Mouse (Mus musculus) gastrocnemius, postnatal 25 days (tissue): ENCODE data around the gene Reck. TPM values are rescaled to one million over a fixed set of nuclear protein-coding genes. Genes with fewer than 3 reads are reported as not detected.

Source experiments
- DNase-seq: peaks from one replicate; pipeline ENCODE4 v3.0.0; 2022
- total RNA-seq, 2 experiments: library from RNA; stranded (reverse); gene quantifications; 1 replicate in 1 of 2; 2 replicates in 1 of 2; pipeline ENCODE4 v1.2.3; 2021

Gene Reck
- total RNA-seq, 2 experiments from 2014 or later, result 2.5 to 4.4 TPM

GRCm38 (mm10) chr4:43903690-43904089, 28.4 kb downstream of the Reck start:
- no peak for DNase-seq

DNA sequence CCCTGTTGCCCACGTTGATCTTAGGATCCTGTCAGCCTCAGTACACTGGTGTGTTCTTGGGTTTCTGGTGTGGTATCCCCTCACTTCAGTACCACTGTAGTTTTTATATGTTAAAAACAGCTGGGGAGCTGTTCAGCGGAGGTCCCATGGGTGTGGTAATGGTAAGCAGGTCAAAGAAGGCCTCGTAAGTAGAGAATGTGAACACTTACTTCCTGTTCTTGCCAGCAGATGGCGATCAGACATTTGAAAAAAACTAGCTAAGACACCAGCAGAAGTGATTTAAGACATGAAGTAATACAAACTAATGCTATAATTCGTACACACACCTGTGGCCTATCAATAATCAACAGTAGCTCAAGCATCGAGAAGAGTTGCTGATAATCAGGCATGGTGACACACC, 31.1 kb downstream of the Reck start:
- peak; percentile 10 for DNase-seq

- no peak for DNase-seq
Measured at GRCm38 (mm10) chr4:43918221-43918620, 42.9 kb downstream of the Reck start.

- no peak for DNase-seq
Measured at GRCm38 (mm10) chr4:43920602-43921001, 45.3 kb downstream of the Reck start.

GRCm38 (mm10) chr4:43925125-43925524, 49.8 kb downstream of the Reck start:
- DNase-seq, result no peak

GRCm38 (mm10) chr4:43925779-43926178, 50.4 kb downstream of the Reck start:
- peak; percentile 77 for DNase-seq

GRCm38 (mm10) chr4:43927826-43928225, 52.5 kb downstream of the Reck start:
- no peak for DNase-seq

DNA sequence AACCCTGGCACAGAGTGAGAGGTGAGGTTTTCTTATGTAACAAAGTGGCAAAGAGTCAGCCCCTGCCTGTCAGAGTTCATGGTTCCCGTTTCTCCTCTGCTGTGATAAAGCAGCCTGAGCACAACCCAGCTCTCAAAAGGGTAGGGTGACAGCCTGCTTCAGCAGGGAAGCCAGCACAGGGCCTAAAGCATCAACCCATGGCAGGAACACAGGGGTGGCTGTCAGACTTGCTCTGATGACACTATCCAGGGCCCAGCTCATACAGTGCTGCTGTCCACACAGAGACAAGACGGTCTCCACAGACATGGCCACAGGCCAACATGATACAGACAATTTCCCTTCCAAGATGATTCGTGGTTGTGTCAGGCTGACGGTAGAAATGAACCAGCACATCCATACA, 56.5 kb downstream of the Reck start:
- no peak for DNase-seq

- no peak for DNase-seq
Measured at GRCm38 (mm10) chr4:43936186-43936585, 60.9 kb downstream of the Reck start.

GRCm38 (mm10) chr4:43936749-43937674, 61.7 kb downstream of the Reck start:
- DNase-seq, result peak; percentile 36

GRCm38 (mm10) chr4:43941315-43941714, 66.0 kb downstream of the Reck start:
- no peak for DNase-seq

GRCm38 (mm10) chr4:43942421-43942820, 67.1 kb downstream of the Reck start:
- DNase-seq, result no peak

DNA sequence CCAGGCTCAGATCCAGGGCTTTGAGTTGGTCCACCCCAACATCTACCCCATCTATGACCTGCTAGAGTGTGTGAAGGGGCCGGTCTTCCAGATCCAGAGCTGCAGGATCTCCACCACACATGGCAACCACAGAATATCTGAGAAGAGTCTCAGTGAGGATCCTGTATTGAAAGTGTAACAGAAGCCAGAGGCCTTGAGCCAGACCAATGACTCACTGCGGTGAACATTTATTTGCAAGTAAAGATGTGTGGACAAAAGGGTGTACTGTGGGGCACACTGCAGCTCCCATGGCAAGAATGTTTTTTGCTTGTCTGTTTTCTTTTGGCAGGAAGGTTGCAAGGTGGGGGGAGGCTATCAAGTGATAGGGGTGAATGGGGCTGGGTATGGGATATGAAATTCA, 72.2 kb downstream of the Reck start:
- no peak for DNase-seq

DNA sequence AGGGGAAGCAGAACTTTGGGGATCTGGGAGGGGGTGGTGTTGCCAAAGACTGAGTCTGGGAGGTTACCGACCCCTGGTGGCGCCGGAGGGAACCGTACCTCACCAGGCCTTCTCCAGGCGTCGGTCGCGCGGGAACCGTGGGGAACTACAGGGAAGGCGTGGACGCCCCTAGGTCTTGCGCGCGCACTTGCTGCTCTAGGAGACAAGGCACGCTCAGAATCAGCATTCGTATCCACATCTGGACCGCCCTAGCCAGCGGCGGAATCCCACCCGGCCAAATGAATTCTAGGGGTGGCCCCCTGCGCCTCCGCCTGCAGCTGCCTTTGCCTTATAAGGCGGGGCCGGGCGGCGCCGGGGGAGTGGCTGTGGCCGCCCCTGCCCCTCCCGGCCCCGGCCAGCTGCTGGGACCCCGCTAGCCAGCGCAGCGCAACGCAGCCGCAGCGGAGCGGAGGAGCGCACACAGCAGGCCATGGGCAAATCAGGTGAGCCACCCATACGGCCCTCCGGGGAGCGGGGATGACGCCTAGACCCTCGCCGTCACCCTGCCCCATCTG, 82.0 kb downstream of the Reck start, which contains the start of gene Glipr2:
Glipr2 (plus strand) TSS at position 110 of the 554 bp plus-strand sequence.
- peak; percentile 81 for DNase-seq

- DNase-seq, result peak; percentile 58
Measured at GRCm38 (mm10) chr4:43957846-43958461, 82.6 kb downstream of the Reck start.

GRCm38 (mm10) chr4:43959523-43960179, 84.3 kb downstream of the Reck start:
- no peak for DNase-seq

- no peak for DNase-seq
Measured at GRCm38 (mm10) chr4:43960207-43960606, 84.9 kb downstream of the Reck start.

DNA sequence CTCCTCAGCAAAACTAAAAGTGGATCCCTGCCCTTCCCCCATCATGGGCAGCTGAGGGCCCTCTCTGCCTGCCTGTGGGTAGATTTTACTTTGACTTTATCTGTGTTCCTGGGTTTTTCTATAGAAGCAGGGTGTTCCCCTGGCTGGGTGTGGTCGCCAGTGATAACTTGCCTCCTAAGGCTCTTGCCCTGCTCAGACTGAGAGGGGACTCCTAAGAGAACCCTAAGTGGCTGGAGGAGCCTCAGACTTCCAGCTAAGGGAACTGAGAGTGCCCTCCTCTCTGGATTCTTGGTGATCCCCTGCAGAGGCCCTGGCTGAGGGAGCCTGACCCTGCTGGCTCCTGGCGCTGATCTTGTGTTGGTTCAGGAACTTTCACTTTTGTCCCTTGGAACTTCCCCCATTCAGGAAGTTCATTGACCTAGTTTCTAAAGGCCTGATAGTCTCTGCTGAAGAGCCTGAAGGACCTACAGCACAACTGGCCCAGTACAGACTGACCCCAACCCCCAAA, 89.0 kb downstream of the Reck start:
- DNase-seq, result no peak

- DNase-seq, result no peak
Measured at GRCm38 (mm10) chr4:43964951-43965684, 89.8 kb downstream of the Reck start.

- DNase-seq, result no peak
Measured at GRCm38 (mm10) chr4:43965856-43966535, 90.7 kb downstream of the Reck start.

GRCm38 (mm10) chr4:43968650-43969049, 93.3 kb downstream of the Reck start:
- peak; percentile 76 for DNase-seq
